Mouse (Mus musculus): ENCODE measurements around the gene Csrnp2.

GRCm38 (mm10) chr15:100470037-100470436, 25.3 kb downstream of the Csrnp2 start:
- TF ChIP-seq MAFK (IDR thresholded peaks at IDR 0.05; ENCODE audit: insufficient read depth, low read depth, low read length) (no peak), CHD2 (IDR thresholded peaks at IDR 0.05; ENCODE audit: low read depth, low read length) (no peak), ZC3H11A (IDR thresholded peaks at IDR 0.05; ENCODE audit: borderline replicate concordance, low read depth, low read length) (no peak)

All from ES-E14 (cell line).